Mouse (Mus musculus): Measurements from ENCODE around the gene Nufip1. TPM values are rescaled to one million over a fixed set of nuclear protein-coding genes. Genes with fewer than 3 reads are reported as not detected.

Gene Nufip1
- total RNA-seq, 2 experiments from 2014 or later, result 13.3 to 38.1 TPM

- ATAC-seq (replicated peaks; ENCODE audit: low FRiP score, low TSS enrichment, poor library complexity, severe bottlenecking), result no peak
Measured at GRCm38 (mm10) chr14:76174328-76174727, 63.6 kb downstream of the Nufip1 start.

- no peak for ATAC-seq (replicated peaks; ENCODE audit: low FRiP score, low TSS enrichment, poor library complexity, severe bottlenecking)
Measured at GRCm38 (mm10) chr14:76175808-76176207, 65.1 kb downstream of the Nufip1 start.

GRCm38 (mm10) chr14:76177230-76177629 is 66.5 kb downstream of the Nufip1 start:
- no peak for ATAC-seq (replicated peaks; ENCODE audit: low FRiP score, low TSS enrichment, poor library complexity, severe bottlenecking)

- no peak for ATAC-seq (replicated peaks; ENCODE audit: low FRiP score, low TSS enrichment, poor library complexity, severe bottlenecking)
Measured at GRCm38 (mm10) chr14:76178447-76178846, 67.8 kb downstream of the Nufip1 start.

GRCm38 (mm10) chr14:76179343-76179742 is 68.7 kb downstream of the Nufip1 start:
- ATAC-seq (replicated peaks; ENCODE audit: low FRiP score, low TSS enrichment, poor library complexity, severe bottlenecking), result no peak

GRCm38 (mm10) chr14:76185358-76185757 is 74.7 kb downstream of the Nufip1 start:
- no peak for ATAC-seq (replicated peaks; ENCODE audit: low FRiP score, low TSS enrichment, poor library complexity, severe bottlenecking)

GRCm38 (mm10) chr14:76186299-76186698 is 75.6 kb downstream of the Nufip1 start:
- no peak; the same call in 1 of the 2 replicates for ATAC-seq (replicated peaks; ENCODE audit: low FRiP score, low TSS enrichment, poor library complexity, severe bottlenecking)

Other genes with a start within 250 kb of the Nufip1 start
- not detected in 2 replicates for gene Kctd4, start 155.9 kb upstream of the Nufip1 start, total RNA-seq (2014; fragmentation: Nextera tagmentation)
- 0.28 TPM in 1 of 2 replicates, not detected in the other for gene Kctd4, start 155.9 kb upstream of the Nufip1 start, total RNA-seq (2017)
- 42.7 and 55.2 TPM in 2 replicates for gene Gtf2f2, start 100.0 kb upstream of the Nufip1 start, total RNA-seq (2014; fragmentation: Nextera tagmentation)
- gene Gtf2f2, start 100.0 kb upstream of the Nufip1 start, total RNA-seq (2017), result 80.5 and 97.1 TPM in 2 replicates
- gene Gpalpp1, start 131 bp upstream of the Nufip1 start, total RNA-seq (2014; fragmentation: Nextera tagmentation), result 20.1 and 27.5 TPM in 2 replicates
- gene Gpalpp1, start 131 bp upstream of the Nufip1 start, total RNA-seq (2017), result 37.5 and 41.0 TPM in 2 replicates